Mouse (Mus musculus): ENCODE data around the gene Zfp62.

GRCm38 (mm10) chr11:49236891-49237290, 33.8 kb downstream of the Zfp62 start:
- TF ChIP-seq EP300 (IDR thresholded peaks at IDR 0.05; ENCODE audit: low read depth) (no peak), CTCF (IDR thresholded peaks at IDR 0.05; ENCODE audit: low read depth) (no peak)
